Mouse (Mus musculus) thymus, postnatal 14 days (tissue): ENCODE measurements around the gene Cacna1c.
"Not testable (repeated sequence)": the region's sequence is repeated elsewhere in the genome, so short reads cannot be mapped to it uniquely, and the experiment has no call there.

Experiments used
- DNase-seq: peaks from one replicate; pipeline ENCODE4 v3.0.0; 2021

Gene Cacna1c

DNA sequence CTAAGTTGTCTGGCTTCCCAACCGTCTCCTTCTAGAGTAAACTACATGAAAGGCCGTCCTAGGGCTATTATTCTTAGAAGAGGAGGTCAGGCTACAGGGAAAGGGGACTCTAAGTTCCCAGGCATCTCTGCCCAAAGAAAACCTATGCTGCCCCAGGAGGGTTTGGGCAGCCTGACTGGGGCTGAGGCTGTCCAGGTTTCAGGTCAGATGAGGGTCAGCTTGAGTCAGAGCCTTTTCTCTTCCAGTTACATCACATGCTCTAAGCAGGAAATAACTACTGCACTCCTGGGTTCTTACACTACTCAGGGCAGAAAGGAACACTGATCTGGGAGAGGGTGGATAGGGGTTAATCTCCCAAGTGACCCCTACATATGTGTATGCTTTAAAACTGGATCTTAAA is 556.4 kb downstream of the Cacna1c start:
- no peak for DNase-seq

DNA sequence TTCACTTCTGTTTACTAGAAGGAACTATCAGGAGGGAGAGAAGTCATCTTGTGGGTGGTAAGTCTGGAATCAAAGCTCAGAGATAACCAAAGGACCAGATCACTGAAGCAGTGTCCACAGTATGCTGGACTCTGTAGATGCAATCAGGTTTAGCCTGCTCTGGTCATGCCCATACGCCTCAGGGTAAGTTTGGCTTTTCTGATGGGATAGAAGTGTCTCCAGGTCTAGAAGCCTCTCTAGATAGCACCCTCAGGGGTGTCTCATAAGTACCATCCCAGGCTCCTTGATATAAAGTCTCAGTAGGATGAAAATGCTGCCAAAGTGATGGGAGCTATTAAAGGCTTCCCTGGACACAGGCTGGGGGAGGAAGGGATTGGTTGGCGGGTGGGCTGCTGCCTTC is 557.3 kb downstream of the Cacna1c start:
- DNase-seq: no peak

DNA sequence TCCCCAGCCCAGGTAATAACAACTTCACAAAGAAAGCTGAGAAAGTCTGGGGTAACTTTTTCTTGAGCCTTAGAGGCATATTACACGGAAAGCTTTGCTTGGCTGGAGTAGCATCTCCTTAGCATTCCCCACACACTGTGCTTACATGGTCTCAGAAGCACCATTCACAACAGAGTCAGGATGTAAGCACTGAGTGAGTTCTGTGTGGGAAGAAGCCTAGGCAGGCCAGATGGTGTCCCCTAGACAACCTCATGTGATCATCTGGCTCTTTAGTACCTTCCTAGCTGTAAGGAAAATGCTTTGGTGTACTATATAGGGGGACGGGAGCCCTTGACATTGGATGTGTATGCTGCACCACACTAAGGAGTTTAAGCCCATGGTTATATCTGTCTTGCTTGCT is 563.7 kb downstream of the Cacna1c start:
- no peak for DNase-seq

- no peak for DNase-seq
Measured at GRCm38 (mm10) chr6:118630006-118630405, 566.2 kb downstream of the Cacna1c start.

GRCm38 (mm10) chr6:118626246-118626645 is 570.0 kb downstream of the Cacna1c start:
- no peak for DNase-seq

DNA sequence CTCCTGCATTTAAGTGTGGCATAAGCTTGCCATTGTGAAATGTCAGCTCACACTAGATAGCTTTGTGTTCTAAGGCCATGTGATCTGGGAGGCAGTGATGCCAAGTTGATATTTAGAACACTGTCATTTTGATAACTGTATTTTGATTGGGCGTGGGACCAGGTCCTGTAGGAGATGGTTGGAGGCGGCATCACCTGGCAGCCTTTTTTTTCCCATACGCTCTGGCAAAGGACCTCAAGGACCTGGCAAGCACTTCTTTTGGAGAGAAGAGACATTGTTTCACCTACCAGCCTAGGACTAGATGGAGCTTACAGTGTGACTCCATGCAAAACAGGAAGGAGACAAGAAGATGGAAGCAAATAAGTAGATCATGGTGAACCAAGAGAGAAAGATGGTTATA is 572.6 kb downstream of the Cacna1c start:
- DNase-seq: no peak

DNA sequence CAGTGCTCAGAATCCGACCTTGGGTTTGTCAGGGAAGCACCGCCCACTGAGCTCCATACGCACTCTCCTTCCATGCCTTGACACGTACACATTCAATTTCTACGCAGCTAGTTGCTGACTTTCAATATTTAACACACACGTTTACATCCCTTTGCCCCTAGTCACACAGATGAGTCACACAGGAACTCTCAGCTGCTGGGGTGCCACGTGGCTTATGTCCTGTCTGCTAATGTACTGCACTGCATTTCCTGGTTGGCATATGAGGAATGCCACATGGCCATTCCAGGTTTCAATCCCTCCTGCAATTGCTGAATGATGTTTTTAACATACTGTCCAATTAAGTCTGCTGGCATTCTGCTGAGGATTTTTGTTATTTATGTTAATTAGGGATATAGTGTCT is 574.4 kb downstream of the Cacna1c start:
- DNase-seq: no peak

GRCm38 (mm10) chr6:118621406-118621805 is 574.8 kb downstream of the Cacna1c start:
- no peak for DNase-seq

DNA sequence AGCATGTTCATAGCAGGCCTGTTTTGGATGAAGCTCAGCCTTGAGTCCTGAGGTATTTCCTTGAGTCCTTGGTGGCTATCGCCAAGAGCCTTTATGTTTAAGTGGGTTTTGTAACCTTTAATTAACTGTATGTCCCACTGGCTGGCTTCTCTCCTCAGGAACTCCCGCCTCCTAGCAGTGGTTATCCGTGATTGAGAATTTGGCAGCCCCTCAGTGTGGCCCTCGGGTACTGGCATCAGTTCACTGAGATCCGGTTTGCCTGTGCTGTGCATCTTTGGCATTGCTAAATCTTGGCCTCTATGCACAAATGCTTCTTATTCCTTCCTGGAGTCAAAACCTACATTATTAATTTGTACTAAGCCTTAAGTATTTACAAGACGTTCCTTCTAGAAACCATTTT is 587.3 kb downstream of the Cacna1c start:
- no peak for DNase-seq

- DNase-seq: peak; percentile 8
Measured at GRCm38 (mm10) chr6:118605974-118606373, 590.2 kb downstream of the Cacna1c start.

GRCm38 (mm10) chr6:118603825-118604224 is 592.4 kb downstream of the Cacna1c start:
- DNase-seq: no peak

- no peak for DNase-seq
Measured at GRCm38 (mm10) chr6:118595681-118596055, 600.5 kb downstream of the Cacna1c start.

DNA sequence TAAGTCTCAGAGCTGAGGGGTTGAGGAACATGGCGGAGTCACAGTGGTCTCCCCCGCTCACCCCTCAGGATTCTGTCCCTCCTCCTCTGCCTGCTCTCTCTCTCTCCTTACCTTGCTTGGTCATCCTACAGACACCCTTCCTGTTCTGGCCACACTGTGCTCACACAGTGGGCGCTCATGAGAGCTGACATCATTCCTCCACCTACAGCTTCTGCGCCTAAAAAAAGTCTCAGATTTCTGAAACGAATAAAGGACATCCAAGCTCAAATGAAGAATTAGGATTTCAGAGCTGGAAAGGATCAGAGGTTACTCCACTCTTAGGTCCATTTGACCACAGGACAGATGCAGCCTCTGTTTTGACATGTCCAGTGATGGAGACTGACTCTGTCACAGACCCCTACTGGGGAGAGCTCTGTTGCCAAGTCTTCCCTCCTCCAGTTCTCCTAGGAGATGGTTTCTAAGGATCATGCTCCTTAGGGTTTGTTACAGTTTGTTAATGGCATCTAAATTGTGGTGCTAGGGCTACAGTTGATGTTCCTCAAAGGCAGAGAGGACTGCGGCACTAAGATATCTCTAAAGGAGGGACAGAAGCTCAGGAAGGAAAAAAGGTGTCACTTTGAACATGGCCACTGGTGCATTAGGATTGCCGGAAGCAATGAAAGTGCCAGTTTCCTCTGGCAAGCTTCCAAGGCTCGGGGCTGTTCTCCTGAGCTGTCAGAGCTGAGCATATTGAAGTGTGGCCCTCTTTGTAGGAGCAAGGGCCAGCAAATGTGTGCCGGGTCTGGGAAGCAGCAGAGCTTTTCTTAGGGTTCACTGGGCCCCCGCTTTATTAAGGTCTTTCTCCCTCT is 601.2 kb downstream of the Cacna1c start:
- DNase-seq: no peak

GRCm38 (mm10) chr6:118594070-118594469 is 602.1 kb downstream of the Cacna1c start:
- no peak for DNase-seq

GRCm38 (mm10) chr6:118593377-118594061 is 602.7 kb downstream of the Cacna1c start:
- no peak for DNase-seq

GRCm38 (mm10) chr6:118592662-118593376 is 603.4 kb downstream of the Cacna1c start:
- DNase-seq: no peak

GRCm38 (mm10) chr6:118578741-118579140 is 617.5 kb downstream of the Cacna1c start:
- DNase-seq: not testable (repeated sequence)

GRCm38 (mm10) chr6:118574351-118574750 is 621.9 kb downstream of the Cacna1c start:
- no peak for DNase-seq

DNA sequence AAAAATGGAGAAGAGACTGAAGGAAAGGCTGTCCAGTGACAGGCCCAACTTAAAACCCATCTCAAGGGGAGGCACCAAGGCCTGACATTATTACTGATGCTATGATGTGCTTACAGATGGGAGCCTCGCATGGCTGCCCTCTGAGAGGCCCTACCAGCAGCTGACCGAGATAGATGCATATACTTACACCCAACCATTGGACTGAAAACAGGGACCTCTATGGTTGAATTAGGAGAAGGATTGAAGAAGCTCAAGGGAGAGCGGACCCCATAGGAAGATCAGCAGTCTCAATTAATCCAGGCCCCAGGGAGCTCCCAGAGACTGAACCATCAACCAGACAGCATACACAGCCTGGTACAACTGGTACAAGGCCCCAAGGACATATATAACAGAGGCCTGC is 628.4 kb downstream of the Cacna1c start:
- no peak for DNase-seq

- peak; percentile 94 for DNase-seq
Measured at GRCm38 (mm10) chr6:118561745-118562609, 634.2 kb downstream of the Cacna1c start, which contains the start of gene Ankrd26. TSS of gene Ankrd26 (minus strand) at chr6:118562226.

GRCm38 (mm10) chr6:118561225-118561624 is 635.0 kb downstream of the Cacna1c start:
- no peak for DNase-seq

DNA sequence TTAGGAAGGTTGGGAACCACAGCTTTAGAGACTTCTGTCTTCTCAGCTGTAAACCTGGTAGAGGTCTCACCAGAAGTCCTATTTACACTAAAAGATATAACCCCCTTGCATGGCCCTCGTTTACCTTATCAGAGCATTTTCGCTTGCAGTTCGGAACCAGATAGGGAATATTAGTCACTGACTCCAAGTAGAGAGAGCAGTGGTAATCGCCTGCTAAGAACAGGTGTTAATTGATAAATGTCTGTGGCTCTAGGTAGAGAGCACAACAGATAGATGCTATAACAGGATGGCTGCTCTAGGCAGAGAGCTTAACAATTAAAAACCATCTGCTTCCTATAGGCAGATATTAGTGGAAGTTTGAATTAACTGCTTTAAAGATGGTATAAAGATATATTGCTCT is 657.6 kb downstream of the Cacna1c start:
- no peak for DNase-seq
